In the genomic region with DNA sequence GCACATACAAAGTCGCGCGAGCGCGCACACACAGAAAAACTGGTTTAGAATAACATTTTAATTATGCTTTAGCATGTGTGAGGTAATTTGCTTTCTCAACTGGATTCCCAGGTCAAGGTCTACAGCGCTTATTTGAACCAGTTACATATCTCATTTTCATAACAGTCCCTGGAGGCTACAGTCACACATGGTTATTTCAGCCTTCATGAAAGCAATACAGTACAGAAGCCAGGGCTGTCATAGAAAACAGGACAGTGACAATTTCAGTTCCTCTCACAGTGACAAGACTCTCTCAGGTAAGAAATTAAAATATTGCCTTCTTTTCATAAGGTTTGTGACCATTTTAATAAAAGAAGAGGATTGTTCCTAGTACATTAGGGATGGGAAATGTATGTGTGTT, we compare ENCODE assay signal across 25 mouse cellular contexts.
"Had no signal": no experiment of that assay in that cellular context is flagged by ENCODE, and none has a peak within 500 bp of the region (broad histone marks: within the 10 kb centered on the region; RNA-seq: fewer than 3 reads in every experiment).

No protein-coding gene starts in this region.

- H3K9ac ChIP-seq: embryonic facial prominence, embryonic 12.5 days; embryonic facial prominence, embryonic 13.5 days; embryonic facial prominence, embryonic 15.5 days; forebrain, embryonic 12.5 days; forebrain, embryonic 13.5 days; forebrain, embryonic 15.5 days; forebrain, postnatal 0 days had no signal

- H3K9me3 ChIP-seq: embryonic facial prominence, embryonic 10.5 days; embryonic facial prominence, embryonic 12.5 days; embryonic facial prominence, embryonic 13.5 days; embryonic facial prominence, embryonic 15.5 days; forebrain, embryonic 10.5 days; forebrain, embryonic 12.5 days; forebrain, embryonic 13.5 days; forebrain, embryonic 15.5 days had no signal

- H3K4me3 ChIP-seq: embryonic facial prominence, embryonic 10.5 days; embryonic facial prominence, embryonic 12.5 days; embryonic facial prominence, embryonic 13.5 days; embryonic facial prominence, embryonic 15.5 days; erythroblast, embryonic 14.5 days; forebrain, embryonic 10.5 days; forebrain, embryonic 12.5 days; forebrain, embryonic 13.5 days; forebrain, embryonic 15.5 days; gastrocnemius, adult 2 months; heart, adult 2 months had no signal

- H3K4me2 ChIP-seq: embryonic facial prominence, embryonic 12.5 days; embryonic facial prominence, embryonic 13.5 days; embryonic facial prominence, embryonic 15.5 days; forebrain, embryonic 12.5 days; forebrain, embryonic 13.5 days; forebrain, embryonic 15.5 days had no signal

- DNase-seq: cerebellum, adult 9-10 months; cerebellum, adult 9-11 months; cerebellum, postnatal 10 days; cerebellum, postnatal 14 days; cerebellum, postnatal 25 days; cerebellum, postnatal 36 days; embryo, embryonic 11 days; forebrain, postnatal 0 days; gastrocnemius, adult 2 months; gastrocnemius, postnatal 10 days; gastrocnemius, postnatal 14 days; gastrocnemius, postnatal 25 days; gastrocnemius, postnatal 36 days; heart, adult 11 months; heart, adult 18-20 months; heart, adult 2 months had no signal

- H3K36me3 ChIP-seq: embryonic facial prominence, embryonic 10.5 days; embryonic facial prominence, embryonic 12.5 days; embryonic facial prominence, embryonic 13.5 days; embryonic facial prominence, embryonic 15.5 days; forebrain, embryonic 10.5 days; forebrain, embryonic 12.5 days; forebrain, embryonic 15.5 days had no signal

- H3K27ac ChIP-seq: embryonic facial prominence, embryonic 10.5 days; embryonic facial prominence, embryonic 12.5 days; embryonic facial prominence, embryonic 13.5 days; embryonic facial prominence, embryonic 15.5 days; forebrain, embryonic 10.5 days; forebrain, embryonic 12.5 days; forebrain, embryonic 13.5 days; forebrain, embryonic 15.5 days; gastrocnemius, adult 2 months; heart, adult 2 months had no signal
